Mouse (Mus musculus) cerebellum, postnatal 4 days (tissue): ENCODE results near the gene Gas2.

Experiments used
- DNase-seq, 2 experiments: peaks; one replicate each; pipeline ENCODE4 v3.0.0; 2022; ENCODE audit warnings: low spot score in 2 of 2, mixed read lengths in 1 of 2

Gas2 gene

DNA sequence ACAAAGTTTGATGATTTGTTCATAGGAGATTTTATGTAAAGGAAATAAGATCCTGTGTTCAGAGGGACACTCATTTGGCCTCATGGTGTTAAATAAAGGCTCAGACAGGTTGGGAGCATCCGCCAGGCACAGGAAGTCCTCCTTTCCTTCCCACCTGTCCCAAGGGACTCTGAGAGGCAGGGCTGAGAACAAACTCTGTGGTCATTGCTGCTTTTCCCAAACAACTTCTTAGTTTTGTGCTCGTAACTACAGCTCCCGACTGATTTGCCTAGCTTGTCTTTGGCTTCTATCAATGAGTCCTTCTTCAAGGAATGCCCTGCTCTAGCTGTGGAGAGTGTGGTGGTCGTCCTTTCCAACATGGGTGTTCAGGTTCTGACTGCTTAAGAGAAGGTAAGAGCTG lies 18.3 kb downstream of the Gas2 start:
- no peak for DNase-seq

GRCm38 (mm10) chr7:51885345-51885744 lies 23.5 kb downstream of the Gas2 start:
- no peak for DNase-seq

DNA sequence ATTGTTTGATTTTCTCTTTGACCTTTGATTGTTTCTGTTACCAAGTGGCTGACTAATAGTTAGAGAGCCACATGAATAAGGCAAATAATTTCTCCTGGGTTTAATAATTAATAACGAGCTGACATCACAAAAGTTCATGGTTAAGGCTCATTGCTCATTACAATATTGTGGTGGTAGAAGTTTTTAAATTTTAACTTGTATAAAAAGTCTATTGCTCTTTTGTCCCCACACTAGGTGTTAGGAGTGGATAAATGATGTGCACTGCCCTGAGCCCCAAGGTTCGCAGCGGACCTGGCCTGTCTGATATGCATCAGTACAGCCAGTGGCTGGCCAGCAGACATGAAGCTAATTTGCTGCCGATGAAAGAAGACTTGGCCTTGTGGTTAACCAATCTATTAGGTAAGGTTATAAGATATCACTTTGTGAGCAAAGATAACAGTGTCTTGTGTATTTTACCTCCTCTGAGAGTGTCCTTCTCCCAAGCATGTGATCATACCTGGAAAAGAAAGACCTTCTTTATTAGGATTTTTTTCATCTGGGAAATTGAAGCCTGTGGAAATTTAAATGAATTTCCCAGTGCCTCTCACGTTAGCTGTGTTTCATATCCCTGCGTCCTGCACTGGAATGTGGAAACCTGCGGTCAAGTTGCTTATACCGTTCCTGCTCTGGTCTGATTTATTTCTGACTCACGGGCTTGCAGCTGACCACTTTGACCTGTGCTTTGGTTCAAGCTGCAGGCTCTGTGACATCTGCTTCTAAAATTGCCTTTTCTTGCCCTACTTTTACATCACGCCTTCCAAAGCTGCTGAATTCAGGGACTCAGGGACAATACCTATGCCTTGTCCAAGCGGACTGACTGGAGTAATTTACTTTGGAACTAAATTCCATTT lies 26.1 kb downstream of the Gas2 start:
- no peak for DNase-seq

- no peak for DNase-seq
These were observed 27.8 kb downstream of the Gas2 start for GRCm38 (mm10) chr7:51889601-51890000.

DNA sequence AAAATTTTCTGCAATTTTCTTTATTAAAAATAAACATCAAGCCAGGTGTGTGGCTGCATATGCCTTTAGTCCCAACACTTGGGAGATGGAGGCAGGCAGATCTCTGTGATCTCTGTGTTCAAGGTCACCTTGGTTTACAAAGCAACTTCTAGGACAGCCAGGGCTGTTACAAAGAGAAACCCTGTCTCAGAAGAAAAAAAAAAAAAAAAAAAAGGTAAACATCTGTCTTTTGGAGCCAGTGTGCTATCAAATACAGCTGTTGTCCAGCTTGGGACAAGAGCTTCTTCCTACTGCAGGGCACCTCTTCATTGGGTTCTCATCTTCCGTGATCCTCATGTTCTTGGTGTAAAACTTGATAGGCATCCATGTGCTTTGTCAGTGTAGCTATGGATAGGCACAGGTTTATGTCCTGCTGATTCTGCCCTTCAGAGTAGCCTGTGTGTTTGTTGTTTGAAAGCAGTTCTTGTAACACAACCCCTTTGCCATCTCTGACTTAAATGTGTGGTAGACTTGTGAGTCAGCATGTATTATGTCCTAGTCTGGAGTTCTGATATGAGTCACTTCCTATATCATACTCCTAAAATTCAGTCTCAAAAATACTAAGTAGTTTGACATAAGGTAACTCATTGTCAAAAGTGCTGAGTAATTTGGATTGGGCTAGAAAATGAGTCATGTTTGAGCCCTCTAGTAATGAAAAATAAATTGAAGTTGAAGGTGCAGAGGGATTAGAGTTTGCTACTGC lies 30.6 kb downstream of the Gas2 start:
- no peak for DNase-seq

DNA sequence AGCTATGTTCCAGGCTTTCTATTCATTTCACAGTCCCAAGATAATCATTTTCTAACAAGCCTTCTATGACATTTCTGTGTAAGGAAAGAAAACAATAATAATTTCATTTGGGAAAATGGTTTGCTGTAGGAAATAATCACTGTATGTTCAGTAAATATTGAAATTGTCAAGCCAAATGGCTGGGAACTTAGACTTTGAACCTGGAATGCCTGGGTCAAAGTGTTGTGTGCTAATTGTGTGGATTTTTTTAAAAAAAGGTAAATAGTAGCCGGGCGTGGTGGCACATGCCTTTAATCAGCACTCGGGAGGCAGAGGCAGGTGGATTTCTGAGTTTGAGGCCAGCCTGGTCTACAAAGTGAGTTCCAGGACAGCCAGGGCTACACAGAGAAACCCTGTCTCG lies 31.2 kb downstream of the Gas2 start:
- no peak for DNase-seq

- no peak for DNase-seq
These were observed 32.5 kb downstream of the Gas2 start for GRCm38 (mm10) chr7:51894133-51894801.

GRCm38 (mm10) chr7:51894939-51895338 lies 33.1 kb downstream of the Gas2 start:
- no peak for DNase-seq

- no peak for DNase-seq
These were observed 37.3 kb downstream of the Gas2 start for GRCm38 (mm10) chr7:51899066-51899465.

- no peak for DNase-seq
These were observed 51.7 kb downstream of the Gas2 start for GRCm38 (mm10) chr7:51913292-51914050.

GRCm38 (mm10) chr7:51914132-51914531 lies 52.3 kb downstream of the Gas2 start:
- no peak for DNase-seq

GRCm38 (mm10) chr7:51928761-51929519 lies 67.1 kb downstream of the Gas2 start:
- no peak for DNase-seq

DNA sequence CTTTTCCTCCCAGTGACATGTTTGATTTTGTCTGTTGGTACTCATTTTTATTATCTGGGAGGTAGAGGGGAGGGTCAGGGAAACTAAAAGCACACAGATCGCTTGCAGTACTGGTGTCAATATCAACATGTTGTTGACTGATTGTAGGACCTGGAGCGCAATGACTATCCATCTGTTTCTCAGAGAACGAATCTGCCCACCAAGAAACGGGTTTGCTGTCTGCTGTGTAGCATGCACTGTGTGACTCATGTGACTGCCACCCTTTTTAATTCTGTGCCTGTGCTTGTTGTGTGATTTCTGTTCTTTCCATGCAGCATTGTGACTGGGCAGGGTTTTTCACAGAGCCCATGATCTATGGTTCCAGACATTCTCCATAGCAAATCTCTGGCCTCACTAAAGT lies 69.4 kb downstream of the Gas2 start:
- DNase-seq = no peak

GRCm38 (mm10) chr7:51937337-51937736 lies 75.5 kb downstream of the Gas2 start:
- DNase-seq = no peak

DNA sequence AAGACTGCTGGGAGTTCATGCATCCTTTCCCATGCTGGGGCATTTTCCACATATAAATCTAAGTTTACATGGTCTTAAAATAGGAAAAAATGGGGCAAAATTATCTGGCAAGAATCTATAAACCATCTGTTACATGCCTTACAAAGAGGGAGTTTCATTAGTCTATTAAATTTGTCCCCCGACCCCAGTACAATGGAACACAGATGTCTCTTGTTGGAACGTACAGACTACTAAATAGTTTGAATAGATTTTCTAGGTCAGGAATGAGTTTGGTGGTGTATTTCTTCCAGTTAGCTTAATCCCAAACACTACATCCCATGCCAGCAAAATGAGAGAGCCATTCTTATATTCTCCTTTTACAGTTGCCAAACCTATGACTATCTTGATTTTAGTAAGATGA lies 78.6 kb downstream of the Gas2 start:
- DNase-seq = no peak

DNA sequence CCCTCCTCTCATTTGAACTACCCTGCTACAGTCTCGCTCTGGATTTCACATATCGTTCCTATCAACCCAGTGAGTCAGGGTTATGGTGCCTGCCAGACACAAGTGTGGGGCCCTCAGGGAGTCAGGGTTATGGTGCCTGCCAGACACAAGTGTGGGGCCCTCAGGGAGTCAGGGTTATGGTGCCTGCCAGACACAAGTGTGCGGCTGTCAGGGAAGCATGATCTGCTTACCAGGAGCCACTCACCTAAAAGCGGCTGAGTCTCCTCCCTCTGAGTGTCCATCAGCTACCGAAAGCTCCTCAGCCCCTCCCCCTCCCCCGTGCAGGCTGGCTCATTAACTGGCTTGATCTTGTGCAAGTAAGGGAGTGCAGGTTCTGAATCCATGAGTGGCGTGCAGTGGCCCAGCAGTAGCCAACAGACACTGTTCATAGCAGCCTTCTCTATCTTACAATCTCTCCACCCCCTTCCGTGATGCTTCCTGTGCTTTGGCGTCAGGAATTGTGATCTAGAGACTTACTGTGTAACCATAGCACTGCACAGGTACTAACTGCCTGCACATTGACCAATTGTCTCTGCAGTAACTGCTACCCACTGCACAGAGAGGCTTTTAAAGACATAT lies 93.7 kb downstream of the Gas2 start:
- no peak for DNase-seq

GRCm38 (mm10) chr7:51957766-51958165 lies 96.0 kb downstream of the Gas2 start:
- DNase-seq = no peak

DNA sequence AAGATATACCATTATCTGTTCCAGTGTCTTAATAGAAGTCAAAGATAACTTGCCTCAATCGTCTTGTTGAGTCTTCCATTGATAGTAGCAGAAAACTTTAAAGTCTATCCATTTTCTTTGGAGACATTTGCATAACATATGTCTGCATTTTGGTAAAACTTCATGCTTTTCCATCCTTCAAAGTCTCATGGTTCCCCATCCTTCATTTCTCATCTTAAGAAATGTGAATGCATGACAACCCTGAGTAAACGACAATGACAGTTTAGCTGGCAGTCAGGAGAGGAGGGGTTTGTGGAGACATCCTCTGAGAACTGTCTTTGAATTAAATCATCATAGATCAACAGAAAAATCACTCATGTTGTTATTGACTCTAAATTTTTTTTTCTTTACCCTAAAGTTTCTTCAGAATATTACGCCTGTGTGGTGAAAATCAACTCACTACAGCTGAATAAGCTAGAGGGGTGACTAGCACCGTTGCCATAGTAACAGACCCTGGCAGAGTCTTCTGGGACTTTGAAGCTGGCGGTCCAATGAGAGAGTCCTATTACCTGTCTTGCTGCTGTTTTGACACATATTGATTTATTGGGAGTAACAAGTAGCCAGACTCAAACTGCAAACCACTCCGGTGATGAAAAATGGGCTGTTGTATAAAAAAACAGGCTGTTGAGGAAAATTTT lies 99.0 kb downstream of the Gas2 start:
- peak in 1 of 2 experiments; percentile 6 for DNase-seq

- DNase-seq = no peak
These were observed 100.6 kb downstream of the Gas2 start for GRCm38 (mm10) chr7:51962219-51962952.
